Mouse (Mus musculus): ENCODE measurements around the gene Rarres2. TPM values are rescaled to one million over a fixed set of nuclear protein-coding genes. Genes with fewer than 3 reads are reported as not detected.

Gene Rarres2
- polyA plus RNA-seq, 1 experiment from 2014 or later = 50.4 TPM

DNA sequence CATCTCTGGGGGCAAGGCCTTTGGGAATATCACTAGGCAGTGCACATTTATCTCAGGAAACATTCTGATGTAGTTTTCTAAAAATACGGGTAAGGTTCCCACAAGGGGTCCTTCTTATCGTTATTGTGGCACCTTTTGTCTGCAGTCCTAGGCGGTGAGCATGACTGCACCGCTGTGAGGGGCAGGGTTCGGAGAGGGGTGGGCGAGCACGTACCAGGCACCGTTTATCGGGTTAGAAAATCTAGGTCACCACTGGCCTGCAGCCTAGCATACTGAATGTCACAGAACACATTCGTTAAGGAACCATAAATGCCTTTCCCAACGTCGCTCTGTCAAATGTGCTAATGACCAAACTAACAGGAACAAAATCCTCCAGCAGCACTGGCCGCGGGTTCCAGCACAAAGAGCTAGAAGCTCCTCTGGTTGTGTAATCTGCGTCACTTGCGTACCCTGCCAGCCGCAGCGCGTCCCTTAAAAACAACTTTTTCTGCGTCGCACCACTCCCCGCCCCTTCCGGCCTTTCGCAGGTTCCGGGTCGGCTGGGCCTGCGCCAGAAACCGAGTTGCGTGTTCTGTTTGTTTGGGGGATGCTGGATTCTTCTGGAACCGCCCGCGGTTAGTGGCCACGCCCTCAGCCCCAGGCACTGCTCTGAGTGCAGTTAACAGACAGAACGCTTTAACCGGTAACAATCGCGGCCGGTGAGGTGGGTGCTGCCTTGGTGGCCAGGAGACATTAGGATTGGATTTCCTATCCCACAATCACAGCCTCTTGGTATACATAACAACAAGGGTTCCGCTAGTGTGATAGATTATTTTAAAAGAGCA lies 18.1 kb downstream of the Rarres2 start, which contains the start of gene Lrrc61:
Gene Lrrc61 (plus strand): TSS at position 517 of the 824 bp plus-strand sequence.
- ATAC-seq (replicated peaks; ENCODE audit: insufficient number of reproducible peaks, insufficient read depth, low FRiP score, low read depth) = peak; percentile 91
- Histone ChIP-seq H3K27ac (peak within 1 kb of the TSS; percentile 98), H3K9me3 (replicated peaks) (no peaks in the 10 kb centered on the region), H3K27me3 (no peaks in the 10 kb centered on the region), H3K4me1 (replicated peaks) (peaks cover 14% of the 10 kb centered on the region), H3K4me2 (peak within 1 kb of the TSS; percentile 75), H3K36me3 (peaks cover 6% of the 10 kb centered on the region; the same call in 1 of the 2 replicates), H3K9ac (peak within 1 kb of the TSS; percentile 61), H3K4me3 (peak within 1 kb of the TSS; percentile 64)
- WGBS = under 1% methylated on average over 39 of the region's 39 CpGs

DNA sequence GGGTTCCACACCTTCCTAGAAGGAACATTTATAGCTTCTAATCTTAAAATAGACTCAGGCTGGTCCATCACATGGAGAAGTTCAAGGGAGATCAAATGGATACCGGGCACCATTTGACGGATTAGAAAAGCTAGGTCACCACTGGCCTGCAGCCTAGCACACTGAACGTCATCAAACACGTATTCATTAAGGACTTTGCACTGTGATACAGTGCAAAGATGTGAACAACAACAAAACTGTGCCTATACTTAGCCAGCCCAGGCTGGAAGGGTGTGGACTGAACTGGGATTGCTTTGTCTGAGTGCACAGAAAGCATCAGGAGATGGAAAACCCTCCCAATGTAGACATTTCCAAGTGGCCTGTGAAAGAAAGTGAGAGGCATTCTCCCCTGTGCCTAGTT lies 18.8 kb downstream of the Rarres2 start:
- Histone ChIP-seq H3K4me1 (replicated peaks) (peaks cover 14% of the 10 kb centered on the region), H3K27ac (peak overlapping the region; percentile 98), H3K27me3 (no peaks in the 10 kb centered on the region), H3K4me2 (peak overlapping the region; percentile 75), H3K9me3 (replicated peaks) (no peaks in the 10 kb centered on the region), H3K4me3 (peak overlapping the region; percentile 64), H3K9ac (peak overlapping the region; percentile 61), H3K36me3 (peaks cover 3% of the 10 kb centered on the region; the same call in 1 of the 2 replicates)
- WGBS = 69% methylated on average over 4 of the region's 4 CpGs
- no peak for ATAC-seq (replicated peaks; ENCODE audit: insufficient number of reproducible peaks, insufficient read depth, low FRiP score, low read depth)

DNA sequence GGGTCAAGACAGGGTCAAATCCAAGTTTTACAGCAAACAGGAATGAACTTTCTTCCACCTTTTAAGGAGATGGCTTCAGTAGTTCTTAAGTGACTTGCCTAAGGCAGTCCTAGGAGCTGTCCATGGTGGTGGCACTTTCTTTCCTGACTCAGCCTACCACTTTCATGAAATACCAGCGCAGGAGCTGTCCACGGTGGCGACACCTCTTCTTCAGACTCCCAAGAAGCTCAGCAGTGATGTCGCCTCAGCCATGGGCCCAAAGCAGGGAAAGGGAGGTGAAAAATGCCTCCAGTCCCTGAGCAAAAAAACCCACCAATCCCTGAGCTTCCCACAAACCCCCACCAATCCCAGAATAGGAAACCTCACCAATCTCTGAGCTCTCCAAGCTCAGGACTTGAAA lies 19.7 kb downstream of the Rarres2 start:
- H3K27ac ChIP-seq = no peak overlapping the region
- H3K4me1 ChIP-seq (replicated peaks) = peaks cover 14% of the 10 kb centered on the region
- no peak overlapping the region for H3K4me3 ChIP-seq
- H3K4me2 ChIP-seq = no peak overlapping the region
- ATAC-seq (replicated peaks; ENCODE audit: insufficient number of reproducible peaks, insufficient read depth, low FRiP score, low read depth) = no peak
- no peaks in the 10 kb centered on the region for H3K9me3 ChIP-seq (replicated peaks)
- no peaks in the 10 kb centered on the region for H3K27me3 ChIP-seq
- H3K36me3 ChIP-seq = no peaks in the 10 kb centered on the region
- WGBS = 47% methylated on average over 4 of the region's 4 CpGs
- H3K9ac ChIP-seq = no peak overlapping the region

DNA sequence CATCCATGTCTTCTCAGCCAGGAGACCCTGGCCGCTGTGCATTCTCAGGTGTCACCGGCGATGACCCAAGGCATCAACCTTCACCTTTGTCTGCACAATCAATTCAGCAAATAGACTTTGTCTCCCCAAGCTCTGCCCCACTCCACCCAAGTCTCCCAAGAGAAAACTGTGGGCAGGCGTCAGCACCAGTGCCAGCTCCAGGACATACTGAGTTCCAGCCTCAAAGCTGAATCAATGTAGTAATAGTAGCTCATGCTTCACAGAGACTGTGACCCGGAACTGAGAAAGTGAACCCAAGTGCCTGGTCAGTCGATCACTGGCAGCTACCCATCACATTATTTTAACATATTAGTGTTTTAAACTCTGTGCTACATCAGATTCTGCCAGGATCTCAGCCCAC lies 24.3 kb downstream of the Rarres2 start:
- ATAC-seq (replicated peaks; ENCODE audit: insufficient number of reproducible peaks, insufficient read depth, low FRiP score, low read depth) = no peak
- no peak overlapping the region for H3K4me2 ChIP-seq
- H3K27ac ChIP-seq = no peak overlapping the region
- H3K36me3 ChIP-seq = no peaks in the 10 kb centered on the region
- H3K9ac ChIP-seq = no peak overlapping the region
- no peaks in the 10 kb centered on the region for H3K4me1 ChIP-seq (replicated peaks)
- no peaks in the 10 kb centered on the region for H3K9me3 ChIP-seq (replicated peaks)
- H3K4me3 ChIP-seq = no peak overlapping the region
- no peaks in the 10 kb centered on the region for H3K27me3 ChIP-seq
- 76% methylated on average over 6 of the region's 6 CpGs for WGBS

DNA sequence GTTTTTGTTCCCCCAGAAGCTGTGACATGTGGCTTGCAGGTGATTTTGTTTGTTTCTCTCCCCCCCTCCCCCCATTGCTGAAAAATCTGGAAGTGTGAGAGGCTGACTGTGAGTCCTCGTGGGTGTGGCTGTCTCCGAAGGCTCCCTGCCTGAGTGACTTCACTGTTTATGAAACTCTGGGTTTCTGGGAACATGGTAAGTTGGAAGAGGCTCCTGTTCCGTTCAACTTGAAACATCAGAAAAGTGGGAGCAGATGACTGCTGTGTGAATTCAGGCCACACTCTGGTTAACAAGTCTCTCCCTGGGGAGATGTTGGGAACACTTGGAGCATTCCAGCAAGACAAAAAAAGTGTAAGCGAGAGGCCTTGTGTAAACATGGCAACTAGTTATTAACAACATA lies 25.7 kb downstream of the Rarres2 start:
- Histone ChIP-seq H3K4me3 (no peak overlapping the region), H3K27ac (no peak overlapping the region), H3K9ac (no peak overlapping the region), H3K4me2 (no peak overlapping the region), H3K36me3 (no peaks in the 10 kb centered on the region), H3K4me1 (replicated peaks) (no peaks in the 10 kb centered on the region; the same call in 1 of the 2 replicates), H3K27me3 (no peaks in the 10 kb centered on the region), H3K9me3 (replicated peaks) (no peaks in the 10 kb centered on the region)
- no peak for ATAC-seq (replicated peaks; ENCODE audit: insufficient number of reproducible peaks, insufficient read depth, low FRiP score, low read depth)
- WGBS = 59% methylated on average over 4 of the region's 4 CpGs

DNA sequence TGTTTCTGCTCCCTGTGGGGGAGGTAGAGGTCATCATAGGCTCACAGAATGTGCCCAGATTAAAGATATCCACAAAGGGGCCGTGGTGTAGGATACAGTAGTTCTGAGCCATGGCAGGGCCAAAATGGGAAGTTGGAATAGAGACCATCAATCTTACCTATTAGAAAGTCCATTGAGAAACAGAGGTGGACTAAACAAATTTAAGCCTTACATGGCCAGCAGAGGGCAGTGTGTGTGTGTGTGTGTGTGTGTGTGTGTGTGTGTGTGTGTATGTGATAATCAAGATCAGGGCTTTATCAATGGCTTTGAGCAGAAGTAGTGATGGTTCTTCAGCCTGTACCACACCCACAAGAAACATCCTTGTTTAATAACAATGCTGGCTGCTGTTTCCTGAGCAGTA lies 26.3 kb downstream of the Rarres2 start:
- Histone ChIP-seq H3K4me1 (replicated peaks) (no peaks in the 10 kb centered on the region; the same call in 1 of the 2 replicates), H3K9me3 (replicated peaks) (no peaks in the 10 kb centered on the region), H3K4me3 (no peak overlapping the region), H3K36me3 (no peaks in the 10 kb centered on the region), H3K9ac (no peak overlapping the region), H3K4me2 (no peak overlapping the region), H3K27ac (no peak overlapping the region), H3K27me3 (no peaks in the 10 kb centered on the region)
- ATAC-seq (replicated peaks; ENCODE audit: insufficient number of reproducible peaks, insufficient read depth, low FRiP score, low read depth) = no peak
- WGBS = 27% methylated on average over 1 of the region's 1 CpGs

DNA sequence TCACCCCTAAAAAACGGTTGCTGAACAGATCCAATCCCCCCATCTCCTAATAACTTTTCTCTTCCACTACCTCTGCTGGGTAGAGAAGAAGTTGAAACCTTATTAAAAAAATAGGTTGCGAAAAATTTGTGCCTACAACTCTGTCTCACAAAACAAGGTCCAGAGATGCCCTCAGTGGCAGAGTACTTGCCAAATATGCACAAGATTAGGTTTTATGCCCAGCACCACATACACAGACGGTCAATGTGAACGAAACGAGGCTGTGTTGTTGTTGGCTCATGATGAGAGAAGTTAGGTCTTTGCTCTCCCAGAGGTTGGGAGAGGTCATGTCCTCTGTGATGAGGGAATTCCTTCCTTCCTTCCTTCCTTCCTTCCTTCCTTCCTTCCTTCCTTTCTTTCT lies 27.3 kb downstream of the Rarres2 start:
- ATAC-seq (replicated peaks; ENCODE audit: insufficient number of reproducible peaks, insufficient read depth, low FRiP score, low read depth) = no peak
- no peak overlapping the region for H3K4me2 ChIP-seq
- no peak overlapping the region for H3K9ac ChIP-seq
- no peaks in the 10 kb centered on the region for H3K9me3 ChIP-seq (replicated peaks)
- no peak overlapping the region for H3K4me3 ChIP-seq
- H3K4me1 ChIP-seq (replicated peaks) = no peaks in the 10 kb centered on the region; the same call in 1 of the 2 replicates
- no peak overlapping the region for H3K27ac ChIP-seq
- no peaks in the 10 kb centered on the region for H3K36me3 ChIP-seq
- H3K27me3 ChIP-seq = no peaks in the 10 kb centered on the region
- 62% methylated on average over 5 of the region's 5 CpGs for WGBS

DNA sequence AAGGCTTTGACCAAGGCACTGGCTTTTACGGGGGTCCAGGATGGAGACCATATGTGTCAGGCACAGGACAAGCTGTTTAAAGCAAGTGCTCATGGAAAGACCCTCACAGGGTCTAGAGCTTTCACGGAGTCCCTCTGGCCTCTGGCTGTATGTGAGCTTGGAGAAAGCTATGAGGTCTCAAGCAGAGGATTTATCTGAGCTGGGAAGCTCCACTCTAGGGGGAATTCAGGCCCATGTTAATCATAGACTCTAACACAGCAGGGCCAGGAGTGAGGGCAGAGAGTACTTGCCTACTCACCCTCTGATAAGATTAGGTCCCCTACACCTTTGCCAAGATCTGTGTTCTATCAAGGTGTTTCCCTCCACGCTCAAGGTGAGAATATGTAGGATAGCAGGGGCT lies 30.0 kb downstream of the Rarres2 start:
- WGBS = 67% methylated on average over 3 of the region's 3 CpGs
- no peak for ATAC-seq (replicated peaks; ENCODE audit: insufficient number of reproducible peaks, insufficient read depth, low FRiP score, low read depth)
- Histone ChIP-seq H3K4me2 (no peak overlapping the region), H3K4me1 (replicated peaks) (peaks cover 6% of the 10 kb centered on the region), H3K9me3 (replicated peaks) (no peaks in the 10 kb centered on the region), H3K27ac (no peak overlapping the region), H3K36me3 (no peaks in the 10 kb centered on the region), H3K9ac (no peak overlapping the region), H3K27me3 (no peaks in the 10 kb centered on the region), H3K4me3 (no peak overlapping the region)

DNA sequence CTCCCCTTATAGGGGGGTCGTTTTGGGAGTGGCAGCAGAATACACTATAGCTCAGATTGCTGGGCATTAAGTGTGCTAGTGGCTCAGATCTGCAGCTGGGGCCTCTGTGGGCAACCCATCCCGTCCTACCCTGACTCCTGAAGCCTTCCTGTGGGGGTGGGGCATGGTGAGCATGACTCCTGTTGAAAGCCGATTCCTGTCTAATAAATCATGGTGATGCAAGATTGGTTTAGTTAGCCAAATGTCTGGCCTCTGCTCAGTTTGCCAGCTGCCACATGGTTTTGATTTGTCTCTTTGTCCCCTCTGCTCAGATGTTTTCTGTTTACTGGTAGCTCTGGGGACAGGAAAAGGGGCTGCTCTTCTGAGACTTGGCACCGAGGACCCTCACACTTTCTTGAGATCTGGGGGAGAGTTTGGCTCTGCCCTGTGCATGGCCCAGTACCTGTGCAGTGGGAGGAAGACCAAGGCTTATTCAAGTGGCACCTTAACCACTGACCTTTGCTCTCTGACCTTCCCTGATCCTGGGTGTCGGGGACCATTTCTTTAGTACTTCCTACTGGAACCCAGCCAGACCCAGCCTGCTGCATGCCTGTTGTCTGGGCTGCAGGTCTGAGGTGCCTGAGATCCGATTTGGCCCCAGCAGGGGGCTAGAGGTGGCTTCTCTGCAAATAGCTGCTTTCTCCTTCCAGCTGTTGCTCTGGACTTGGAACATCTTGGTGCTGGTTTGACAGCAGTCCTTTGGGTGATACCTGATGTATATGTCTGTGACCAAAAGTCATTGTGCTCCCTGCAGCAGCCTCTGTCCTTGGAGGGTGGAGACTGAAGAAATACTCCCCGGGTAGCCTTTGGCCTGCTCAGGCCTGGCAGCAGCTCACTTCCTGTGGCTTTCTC lies 30.8 kb downstream of the Rarres2 start:
- Histone ChIP-seq H3K36me3 (no peaks in the 10 kb centered on the region), H3K27me3 (no peaks in the 10 kb centered on the region), H3K27ac (no peak overlapping the region), H3K4me2 (no peak overlapping the region), H3K4me1 (replicated peaks) (peaks cover 13% of the 10 kb centered on the region), H3K4me3 (no peak overlapping the region), H3K9me3 (replicated peaks) (no peaks in the 10 kb centered on the region), H3K9ac (no peak overlapping the region)
- 33% methylated on average over 7 of the region's 7 CpGs for WGBS
- ATAC-seq (replicated peaks; ENCODE audit: insufficient number of reproducible peaks, insufficient read depth, low FRiP score, low read depth) = no peak

DNA sequence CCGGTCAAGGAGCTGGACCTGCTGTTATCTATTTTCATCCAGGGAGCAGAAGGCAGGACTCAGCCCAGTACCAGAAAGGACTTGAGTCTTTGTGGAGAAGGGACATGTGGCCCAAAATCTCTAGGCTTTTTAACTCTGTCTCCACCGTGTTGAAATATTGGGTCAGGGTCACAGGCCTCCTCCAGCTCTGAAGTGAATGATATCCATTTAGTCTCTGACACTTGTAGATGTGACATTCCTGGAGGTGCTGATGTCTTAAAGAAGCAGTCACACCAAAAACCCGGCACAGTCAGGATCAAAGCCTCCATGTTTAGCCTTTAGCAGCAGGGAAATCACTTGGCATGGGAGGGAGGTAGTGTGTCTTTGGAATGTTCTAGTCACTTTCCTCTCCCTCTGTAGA lies 31.9 kb downstream of the Rarres2 start:
- Histone ChIP-seq H3K27me3 (no peaks in the 10 kb centered on the region), H3K4me2 (no peak overlapping the region), H3K9ac (no peak overlapping the region), H3K27ac (no peak overlapping the region), H3K36me3 (no peaks in the 10 kb centered on the region), H3K4me1 (replicated peaks) (peaks cover 14% of the 10 kb centered on the region), H3K4me3 (no peak overlapping the region), H3K9me3 (replicated peaks) (no peaks in the 10 kb centered on the region)
- WGBS = 43% methylated on average over 3 of the region's 3 CpGs
- ATAC-seq (replicated peaks; ENCODE audit: insufficient number of reproducible peaks, insufficient read depth, low FRiP score, low read depth) = no peak

DNA sequence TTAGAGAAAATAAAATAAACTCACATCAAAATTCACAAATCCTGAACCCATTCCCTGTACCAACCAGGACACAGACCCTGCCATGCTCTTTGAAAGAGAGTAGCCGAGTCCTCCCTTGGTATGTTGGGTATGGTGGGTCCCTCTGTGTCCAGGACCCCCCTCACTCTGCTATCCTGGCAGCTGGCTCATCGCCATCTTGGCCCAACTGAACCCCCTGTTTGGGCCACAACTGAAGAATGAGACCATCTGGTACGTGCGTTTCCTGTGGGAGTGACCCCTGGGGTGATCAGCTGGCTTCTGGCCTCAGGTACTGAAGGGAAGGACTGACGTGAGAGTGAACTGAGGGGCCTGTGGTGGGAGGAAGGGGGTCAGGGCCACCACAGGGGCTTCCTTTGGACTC lies 32.7 kb downstream of the Rarres2 start:
- ATAC-seq (replicated peaks; ENCODE audit: insufficient number of reproducible peaks, insufficient read depth, low FRiP score, low read depth) = no peak
- H3K4me1 ChIP-seq (replicated peaks) = peaks cover 14% of the 10 kb centered on the region
- H3K4me3 ChIP-seq = no peak overlapping the region
- no peak overlapping the region for H3K9ac ChIP-seq
- 73% methylated on average over 5 of the region's 5 CpGs for WGBS
- no peaks in the 10 kb centered on the region for H3K27me3 ChIP-seq
- H3K4me2 ChIP-seq = no peak overlapping the region
- H3K9me3 ChIP-seq (replicated peaks) = no peaks in the 10 kb centered on the region
- no peak overlapping the region for H3K27ac ChIP-seq
- no peaks in the 10 kb centered on the region for H3K36me3 ChIP-seq

Measured in heart, embryonic 15.5 days (tissue).